Mouse (Mus musculus) heart, adult 2 months (tissue): ENCODE data around the gene Wiz.

Experiments used
- CTCF ChIP-seq: fragments of 200-600 bp; IDR thresholded peaks from 2 replicates; pipeline ENCODE4 v1.8.1; 2022; ENCODE audit warnings: antibody characterized with exemption, mild to moderate bottlenecking, moderate library complexity
- EP300 ChIP-seq: fragments of 200-500 bp; IDR thresholded peaks from 2 replicates; pipeline ENCODE4 v1.6.1; 2011; ENCODE audit warnings: low read depth, low read length, control low read depth; ENCODE audit not compliant: insufficient read depth
- POLR2A ChIP-seq: fragments of 200-500 bp; IDR thresholded peaks from 2 replicates; pipeline ENCODE4 v1.6.1; 2011; ENCODE audit warnings: mild to moderate bottlenecking, low read depth, low read length, control low read depth; ENCODE audit not compliant: insufficient read depth

DNA sequence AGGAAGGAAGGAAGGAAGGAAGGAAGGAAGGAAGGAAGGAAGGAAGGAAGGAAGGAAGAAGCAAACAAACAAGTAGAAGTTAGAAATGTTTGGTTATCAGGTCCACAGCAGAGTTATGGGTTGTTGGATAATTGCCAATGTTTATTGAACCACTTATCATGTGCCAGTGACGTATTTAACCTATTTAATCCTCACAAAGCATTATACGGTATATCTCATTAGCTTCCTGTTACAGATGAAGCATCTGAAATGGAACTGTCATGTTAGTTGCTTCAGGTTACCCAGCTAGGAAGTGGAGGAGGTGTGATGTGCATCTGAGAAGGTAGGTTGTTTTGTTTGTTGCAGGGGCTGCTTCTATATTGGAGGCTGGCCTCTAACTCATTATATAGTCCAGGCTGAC, 30.8 kb upstream of the Wiz start:
- TF ChIP-seq CTCF (no peak), POLR2A (no peak), EP300 (no peak)
